Mouse (Mus musculus) heart, adult 2 months (tissue): ENCODE measurements around the gene Crim1. TPM values are rescaled to one million over a fixed set of nuclear protein-coding genes. Genes with fewer than 3 reads are reported as not detected.

Experiments
- DNase-seq, 2 experiments: peaks; one replicate each; pipeline ENCODE4 v3.0.0; 2021
- H3K27ac ChIP-seq: fragments of 200-600 bp; 2 replicates; pipeline ENCODE4 v1.8.1; 2022
- H3K27me3 ChIP-seq: fragments of 200-500 bp; 2 replicates; pipeline ENCODE4 v1.6.1; 2012; ENCODE audit warnings: mild to moderate bottlenecking, low read length, inconsistent platforms, mixed read lengths; ENCODE audit not compliant: control insufficient read depth, insufficient read depth
- H3K36me3 ChIP-seq: fragments of 200-500 bp; 2 replicates; pipeline ENCODE4 v1.6.1; 2012; ENCODE audit warnings: low read length, inconsistent platforms; ENCODE audit not compliant: control insufficient read depth, insufficient read depth
- H3K4me1 ChIP-seq: fragments of 200-500 bp; 2 replicates; pipeline ENCODE4 v1.6.1; 2011; ENCODE audit warnings: low read length; ENCODE audit not compliant: control insufficient read depth, insufficient read depth
- H3K4me3 ChIP-seq: fragments of 200-600 bp; 2 replicates; pipeline ENCODE4 v1.8.1; 2022
- H3K79me2 ChIP-seq: fragments of 200-500 bp; replicated peaks from 2 replicates; pipeline ENCODE4 v1.6.1; 2012; ENCODE audit warnings: mild to moderate bottlenecking, inconsistent platforms, low read length, moderate library complexity, mixed read lengths; ENCODE audit not compliant: control insufficient read depth, insufficient read depth
- H3K9ac ChIP-seq: fragments of 200-500 bp; 2 replicates; pipeline ENCODE4 v1.6.1; 2012; ENCODE audit warnings: low read depth, mild to moderate bottlenecking, control low read depth, inconsistent platforms, low read length, mixed read lengths
- CTCF ChIP-seq: fragments of 200-600 bp; IDR thresholded peaks from 2 replicates; pipeline ENCODE4 v1.8.1; 2022; ENCODE audit warnings: antibody characterized with exemption, mild to moderate bottlenecking, moderate library complexity
- EP300 ChIP-seq: fragments of 200-500 bp; IDR thresholded peaks from 2 replicates; pipeline ENCODE4 v1.6.1; 2011; ENCODE audit warnings: low read depth, low read length, control low read depth; ENCODE audit not compliant: insufficient read depth
- POLR2A ChIP-seq: fragments of 200-500 bp; IDR thresholded peaks from 2 replicates; pipeline ENCODE4 v1.6.1; 2011; ENCODE audit warnings: mild to moderate bottlenecking, low read depth, low read length, control low read depth; ENCODE audit not compliant: insufficient read depth
- WGBS: fragments of 180-500 bp; shearing (Covaris S2); methylation state at CpG from one replicate; pipeline ENCODE4 v1.1.7; 2018; 5-methylcytosine and 5-hydroxymethylcytosine counted together
- intact Hi-C: fragments of 180-260 bp; cut with DNase I; formaldehyde crosslinking; loops from one replicate; pipeline ENCODE4 v1.15.1; 2025
- polyA plus RNA-seq: library from polyadenylated mRNA; depleted of rRNA; stranded (reverse); fragments of >200 nt; gene quantifications from 2 replicates; pipeline ENCODE4 v1.2.3, GENCODE M21; 2012
- total RNA-seq, 2 experiments: library from RNA; stranded (reverse); gene quantifications; 2 replicates each; pipeline ENCODE4 v1.2.3; 2021

The Crim1 gene
- total and polyA plus RNA-seq, 3 experiments: 28.2 to 55.4 (median 50.6) TPM

DNA sequence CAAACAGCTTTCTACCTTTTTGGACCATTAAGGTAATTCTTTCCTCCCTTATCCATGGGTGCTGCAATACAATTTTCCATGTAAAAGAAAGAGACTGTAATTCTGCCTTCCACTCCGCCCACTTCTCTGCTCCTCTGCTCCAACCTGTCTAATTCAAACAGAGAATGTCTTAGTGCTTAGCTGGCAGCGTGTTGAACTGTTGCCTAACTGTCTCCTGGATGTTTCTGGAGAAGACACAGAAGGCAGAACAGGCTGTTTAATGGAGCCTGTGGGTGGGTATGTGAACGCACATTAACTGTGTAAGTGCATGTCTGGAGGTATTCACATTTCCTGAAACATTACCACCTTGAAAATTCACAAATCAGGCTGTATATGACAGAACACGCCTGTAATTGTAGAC is 33.5 kb upstream of the Crim1 start:
- H3K36me3 ChIP-seq: no peaks in the 10 kb centered on the region
- DNase-seq: no peak
- intact Hi-C loops: no loop called here
- no peaks in the 10 kb centered on the region for H3K27me3 ChIP-seq
- no peaks in the 10 kb centered on the region for H3K79me2 ChIP-seq
- TF ChIP-seq POLR2A: no peak
- no peak for TF ChIP-seq EP300
- TF ChIP-seq CTCF: no peak
- H3K4me3 ChIP-seq: no peak overlapping the region
- no peak overlapping the region for H3K9ac ChIP-seq
- no peak overlapping the region for H3K27ac ChIP-seq
- no peaks in the 10 kb centered on the region for H3K4me1 ChIP-seq
- 83% methylated on average over 4 of the region's 4 CpGs for WGBS

DNA sequence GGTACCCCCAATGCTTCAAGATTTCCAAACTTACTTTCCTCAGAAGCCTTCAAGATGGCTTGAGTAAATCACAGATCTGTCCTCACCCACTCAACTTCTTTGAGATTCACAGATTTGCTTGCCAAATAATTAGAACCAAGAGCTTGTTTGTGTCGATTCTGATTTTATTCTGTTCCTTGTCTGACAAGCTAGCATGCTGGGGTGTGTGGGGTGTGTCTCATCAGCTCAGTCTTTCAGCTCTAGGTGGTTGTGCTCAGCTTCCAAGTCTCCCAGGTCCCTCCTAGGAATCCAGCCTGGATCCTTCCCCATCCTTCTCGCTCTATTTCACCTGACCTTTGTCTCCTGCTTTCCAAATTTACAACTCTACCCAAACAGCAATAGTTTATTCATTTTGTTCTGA is 27.7 kb upstream of the Crim1 start:
- H3K4me3 ChIP-seq: no peak overlapping the region

DNA sequence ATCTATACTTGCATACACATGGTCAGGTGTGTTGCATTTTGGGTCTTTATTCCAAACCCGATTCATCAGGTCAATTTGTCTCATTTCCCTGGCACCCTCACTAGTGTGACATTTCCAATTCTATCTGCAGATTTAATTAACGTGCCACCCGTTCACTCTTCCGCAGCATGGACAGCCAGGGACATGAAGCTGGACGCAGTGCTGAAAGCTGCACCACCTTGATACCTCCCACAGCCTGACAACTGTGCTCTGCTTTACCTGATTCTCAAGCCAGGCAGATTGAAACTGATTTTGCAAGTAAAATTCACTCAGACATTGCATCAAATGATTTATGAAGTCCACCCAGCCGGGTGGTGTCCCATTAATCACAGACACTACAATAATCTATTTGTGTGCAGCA is 19.3 kb upstream of the Crim1 start:
- no peak for DNase-seq
- intact Hi-C loops: no loop called here

More for the DNA sequence above, 27.7 kb upstream of the Crim1 start:
- H3K4me1 ChIP-seq: no peaks in the 10 kb centered on the region
- H3K9ac ChIP-seq: no peak overlapping the region
- H3K27me3 ChIP-seq: no peaks in the 10 kb centered on the region
- no peak for DNase-seq
- 63% methylated on average over 2 of the region's 2 CpGs for WGBS
- TF ChIP-seq POLR2A (no peak), EP300 (no peak), CTCF (no peak)
- H3K79me2 ChIP-seq: no peaks in the 10 kb centered on the region
- intact Hi-C loops: no loop called here
- no peaks in the 10 kb centered on the region for H3K36me3 ChIP-seq
- H3K27ac ChIP-seq: no peak overlapping the region

DNA sequence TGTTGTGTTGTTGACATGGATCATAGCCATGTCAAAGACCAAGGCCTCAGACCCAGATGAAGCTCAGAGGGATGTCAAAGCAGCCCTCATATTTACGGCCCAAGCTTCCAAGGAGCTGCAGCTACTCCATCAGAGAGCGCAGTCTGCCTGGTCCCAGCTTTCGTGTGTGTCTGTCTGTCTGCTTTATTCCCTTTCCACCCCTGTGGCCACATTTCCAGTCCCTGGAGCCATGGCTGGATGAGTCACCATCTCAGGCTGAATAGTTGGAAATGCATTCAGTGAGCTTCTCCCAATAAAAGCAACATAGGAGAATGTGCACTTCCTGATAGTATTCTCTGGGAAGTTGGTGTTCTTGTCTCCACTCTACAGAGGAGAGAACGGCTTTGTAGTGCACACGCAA is 3.9 kb upstream of the Crim1 start:
- Histone ChIP-seq H3K36me3 (no peaks in the 10 kb centered on the region), H3K4me1 (peaks cover 6% of the 10 kb centered on the region), H3K79me2 (peaks cover 7% of the 10 kb centered on the region), H3K9ac (no peak overlapping the region), H3K4me3 (no peak overlapping the region), H3K27ac (no peak overlapping the region), H3K27me3 (no peaks in the 10 kb centered on the region)
- no peak for DNase-seq
- intact Hi-C loops: loop anchor here (2.0 to 5.0 kb wide), 4 partner anchors 103 to 406 kb away; no protein-coding TSS in a partner anchor
- 73% methylated on average over 5 of the region's 5 CpGs for WGBS
- TF ChIP-seq CTCF (no peak), EP300 (no peak), POLR2A (no peak)

More for the DNA sequence above, 19.3 kb upstream of the Crim1 start:
- Histone ChIP-seq H3K27me3 (no peaks in the 10 kb centered on the region), H3K4me3 (no peak overlapping the region), H3K9ac (no peak overlapping the region), H3K36me3 (no peaks in the 10 kb centered on the region), H3K27ac (no peak overlapping the region), H3K79me2 (no peaks in the 10 kb centered on the region), H3K4me1 (no peaks in the 10 kb centered on the region)
- WGBS: 90% methylated on average over 6 of the region's 6 CpGs
- TF ChIP-seq CTCF (no peak), POLR2A (no peak), EP300 (no peak)

DNA sequence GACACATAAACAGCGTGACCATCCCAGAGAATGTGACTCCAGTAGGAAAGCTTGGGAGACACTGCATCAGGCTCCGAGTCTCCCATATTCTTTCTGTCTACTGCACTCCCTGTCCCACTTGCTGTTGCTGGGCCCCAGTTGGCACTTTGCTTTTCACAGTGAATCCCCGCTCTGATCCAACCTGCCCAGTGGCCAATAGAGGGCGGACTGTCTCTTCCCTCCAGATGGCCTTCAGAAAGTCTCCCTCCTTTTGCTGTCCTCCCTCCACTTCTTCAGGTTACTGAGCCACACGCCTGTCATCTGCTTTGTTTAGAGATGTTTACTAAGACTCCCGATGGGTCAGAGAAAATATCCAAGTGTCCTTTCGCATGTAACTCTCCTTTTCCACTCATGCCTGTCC is 2.9 kb upstream of the Crim1 start:
- no peaks in the 10 kb centered on the region for H3K27me3 ChIP-seq
- H3K4me1 ChIP-seq: peaks cover 6% of the 10 kb centered on the region
- H3K27ac ChIP-seq: peak overlapping the region; percentile 33; the same call in 1 of the 2 replicates
- DNase-seq: peak; percentile 64 to 70
- H3K36me3 ChIP-seq: no peaks in the 10 kb centered on the region
- no peak overlapping the region for H3K9ac ChIP-seq
- peaks cover 10% of the 10 kb centered on the region for H3K79me2 ChIP-seq
- no peak overlapping the region for H3K4me3 ChIP-seq
- intact Hi-C loops: loop anchor here (2.0 to 5.0 kb wide), 4 partner anchors 102 to 405 kb away; no protein-coding TSS in a partner anchor
- 24% methylated on average over 7 of the region's 7 CpGs for WGBS
- peak; percentile 78 for TF ChIP-seq EP300
- TF ChIP-seq CTCF: peak; percentile 96
- no peak for TF ChIP-seq POLR2A

DNA sequence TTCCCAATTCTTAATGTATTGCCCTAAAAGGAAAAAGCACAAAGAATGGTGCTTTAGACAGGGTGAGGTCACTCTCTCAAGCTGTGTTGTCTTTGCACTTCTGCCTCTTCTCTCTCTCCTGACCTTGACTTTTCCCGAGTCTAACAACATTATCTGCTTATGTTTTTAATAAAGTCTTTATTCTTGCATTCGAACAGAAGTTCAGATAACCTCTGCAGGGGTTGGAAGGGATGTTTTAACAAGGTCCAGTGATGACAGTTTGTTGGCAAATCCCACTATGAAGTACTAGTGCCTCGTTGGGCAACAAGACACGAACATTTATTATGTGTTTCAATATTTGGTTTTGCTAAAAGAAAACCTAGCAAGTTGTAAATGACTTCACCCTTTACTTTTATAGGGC is 1.9 kb upstream of the Crim1 start:
- Histone ChIP-seq H3K27me3 (no peaks in the 10 kb centered on the region), H3K79me2 (peaks cover 11% of the 10 kb centered on the region), H3K9ac (no peak overlapping the region), H3K27ac (peak overlapping the region; percentile 33; the same call in 1 of the 2 replicates), H3K36me3 (peaks cover 3% of the 10 kb centered on the region), H3K4me1 (peaks cover 12% of the 10 kb centered on the region), H3K4me3 (no peak overlapping the region)
- no peak for TF ChIP-seq CTCF
- no peak for TF ChIP-seq POLR2A
- no peak for DNase-seq
- intact Hi-C loops: loop anchor here (1.0 to 5.0 kb wide), 3 partner anchors 234 to 404 kb away; no protein-coding TSS in a partner anchor
- 34% methylated on average over 4 of the region's 4 CpGs for WGBS
